Mouse (Mus musculus) heart, adult 8-10 months (tissue): ENCODE measurements around the gene Ephb1. TPM values are rescaled to one million over a fixed set of nuclear protein-coding genes. Genes with fewer than 3 reads are reported as not detected.

ENCODE experiments used
- DNase-seq: peaks from one replicate; pipeline ENCODE4 v3.0.0; 2022; ENCODE audit warnings: low spot score
- total RNA-seq, 4 experiments: library from RNA; stranded (reverse); gene quantifications; 2 replicates each; pipeline ENCODE4 v1.2.4; 2022

Gene Ephb1
- total RNA-seq, 4 experiments from 2014 or later: 21.2 to 26.3 (median 24.3) TPM

DNA sequence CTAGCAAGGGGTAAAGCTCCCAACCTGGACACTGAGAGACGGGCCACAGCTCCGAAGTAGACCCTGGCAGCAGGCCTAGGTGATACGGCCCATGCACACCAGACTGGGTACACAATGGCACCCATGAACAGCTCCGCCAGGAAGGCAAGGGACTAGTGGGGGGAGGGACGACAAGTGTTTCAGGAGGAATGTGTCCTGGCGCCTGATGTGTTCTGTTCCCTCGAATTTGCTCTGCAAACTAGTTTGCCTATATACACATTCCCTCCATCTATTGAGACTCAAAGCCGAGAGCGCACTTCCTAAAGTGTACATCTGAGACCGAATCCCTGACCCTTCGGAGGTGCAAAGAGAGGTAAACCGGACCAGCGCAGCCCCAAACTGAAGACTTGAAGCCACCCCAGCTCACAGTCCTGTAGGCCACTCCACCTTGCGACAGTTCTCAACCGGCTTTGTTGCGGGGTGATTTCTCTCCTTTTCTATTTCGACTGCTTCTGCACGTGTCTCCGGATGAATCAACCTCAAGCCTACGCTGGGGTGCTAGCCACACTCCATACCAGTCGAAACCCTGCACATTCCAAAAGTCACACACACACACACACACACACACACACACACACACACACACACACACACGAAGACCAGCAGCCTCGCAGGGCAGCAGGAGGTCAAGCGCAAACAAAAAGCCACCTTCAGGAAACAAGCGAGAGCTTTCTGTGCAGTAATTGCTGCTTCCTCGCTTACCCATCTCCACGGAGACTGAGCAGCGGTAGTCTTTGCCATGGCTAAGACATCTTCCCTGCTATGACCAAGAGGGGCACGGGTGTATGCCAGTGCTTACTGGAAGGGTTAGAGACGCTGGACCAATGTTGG is 2.1 kb downstream of the Ephb1 start:
- no peak for DNase-seq

DNA sequence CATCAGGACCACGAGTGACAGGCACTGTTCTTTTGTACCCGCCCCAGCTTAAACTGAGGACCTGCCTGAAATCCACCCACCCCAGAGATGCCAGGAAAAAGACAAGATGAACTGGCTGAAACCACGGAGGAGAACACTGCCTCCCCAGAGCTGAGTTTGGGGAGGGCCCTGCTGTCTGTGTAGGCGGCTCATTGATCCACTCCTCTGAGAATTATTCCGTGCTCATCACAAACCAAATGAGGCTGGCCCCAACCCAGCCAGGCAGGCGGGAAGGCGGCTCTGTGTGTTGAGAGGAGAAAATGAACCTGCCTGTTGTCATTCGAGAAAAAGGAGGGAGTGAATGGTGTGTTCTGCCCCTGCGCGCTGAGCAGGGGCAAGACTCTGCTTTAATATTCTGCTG is 2.8 kb downstream of the Ephb1 start:
- no peak for DNase-seq

DNA sequence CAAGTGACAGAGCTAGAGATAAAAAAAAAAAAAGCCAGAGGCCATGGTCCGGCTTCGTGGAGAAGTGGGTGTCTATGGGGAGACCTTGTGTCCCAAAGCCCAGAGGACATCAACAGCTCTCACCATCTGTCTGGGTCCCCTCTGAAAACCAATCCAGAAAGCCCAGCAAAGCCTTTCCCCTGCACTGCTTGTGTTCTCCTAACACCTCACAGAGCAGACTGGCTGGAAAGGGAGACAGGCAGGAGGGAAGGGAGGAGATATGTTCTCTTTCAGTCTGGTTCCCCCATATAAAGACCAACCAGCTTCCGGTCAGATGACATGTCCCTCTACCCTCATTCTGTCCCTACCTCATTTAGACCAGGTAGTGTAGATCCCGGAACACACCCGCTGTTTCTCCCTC is 3.3 kb downstream of the Ephb1 start:
- no peak for DNase-seq

DNA sequence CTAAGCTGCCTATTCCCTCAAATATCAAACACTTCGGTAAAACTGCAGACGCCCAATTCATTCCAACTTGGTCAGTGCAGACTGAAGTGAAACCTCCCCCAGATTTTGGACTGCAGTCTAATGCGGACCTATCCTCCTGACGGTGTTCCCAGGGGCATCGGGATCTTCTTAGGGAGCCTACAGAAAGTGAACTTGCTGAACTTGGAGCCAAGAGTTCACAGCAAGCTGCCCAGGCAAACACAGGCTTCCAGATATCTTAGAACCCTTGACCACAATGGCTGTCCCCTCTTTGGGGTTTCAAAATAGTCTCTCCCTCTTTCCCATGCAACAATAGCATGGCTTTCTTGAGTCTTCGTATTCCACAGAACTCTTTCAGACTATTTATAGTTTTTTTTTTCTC is 3.8 kb downstream of the Ephb1 start:
- no peak for DNase-seq

DNA sequence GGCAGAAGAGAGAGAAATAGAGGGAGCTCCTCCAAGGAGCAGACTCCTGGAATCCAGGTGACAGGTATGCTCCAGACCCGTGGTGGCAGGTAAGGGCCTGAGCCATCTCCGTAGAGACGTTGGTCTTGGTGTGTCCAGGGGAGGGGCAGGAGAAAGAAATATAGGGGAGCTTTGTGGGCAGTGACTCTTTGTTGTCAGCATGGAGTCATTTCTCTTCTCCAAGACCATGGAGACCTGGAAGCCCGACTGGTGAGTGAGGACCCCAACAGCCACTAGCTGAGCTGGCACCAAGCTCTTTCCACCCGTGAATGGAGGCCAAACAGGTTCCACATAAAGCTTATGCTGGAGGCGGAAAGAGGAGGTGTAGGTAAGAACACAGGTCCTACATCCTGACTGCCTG is 4.4 kb downstream of the Ephb1 start:
- no peak for DNase-seq

DNA sequence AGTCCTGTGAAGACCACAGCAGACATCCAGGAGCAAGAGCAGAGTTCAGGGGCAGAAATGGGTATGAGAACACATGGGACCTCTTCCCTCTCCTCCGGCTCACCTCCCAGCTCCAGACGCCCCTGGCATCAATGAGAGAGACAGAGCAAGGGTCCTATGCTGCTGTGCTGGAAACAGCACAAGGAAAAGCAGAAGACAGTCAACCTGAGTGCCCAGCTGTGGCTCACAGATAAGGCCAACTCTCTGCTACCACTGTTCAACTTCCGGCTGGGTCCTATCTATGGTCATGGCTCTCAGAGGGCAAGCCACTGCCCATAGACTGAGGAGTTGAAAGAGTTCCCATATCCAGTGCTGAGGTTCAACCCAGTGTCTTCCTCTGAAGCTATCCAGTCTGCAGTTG is 7.7 kb downstream of the Ephb1 start:
- DNase-seq: no peak

DNA sequence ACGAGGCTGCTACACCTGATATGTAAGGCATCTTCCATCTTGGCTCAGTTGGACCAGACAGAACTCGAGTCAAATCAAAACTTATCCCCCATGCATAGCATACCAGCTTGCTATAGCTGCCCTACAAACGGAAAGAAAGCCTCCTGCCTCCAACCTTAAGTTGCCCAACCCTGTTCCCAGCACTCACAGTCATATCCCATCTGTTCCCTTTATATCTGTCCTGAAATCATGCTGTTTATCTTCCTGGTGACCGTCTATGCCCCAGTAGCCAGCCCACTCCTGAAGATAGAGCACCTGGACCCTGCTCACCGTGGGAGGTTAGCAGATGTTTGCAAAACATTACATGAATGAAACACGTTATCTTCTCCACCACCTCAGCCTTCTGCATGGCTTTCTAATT is 9.0 kb downstream of the Ephb1 start:
- no peak for DNase-seq

DNA sequence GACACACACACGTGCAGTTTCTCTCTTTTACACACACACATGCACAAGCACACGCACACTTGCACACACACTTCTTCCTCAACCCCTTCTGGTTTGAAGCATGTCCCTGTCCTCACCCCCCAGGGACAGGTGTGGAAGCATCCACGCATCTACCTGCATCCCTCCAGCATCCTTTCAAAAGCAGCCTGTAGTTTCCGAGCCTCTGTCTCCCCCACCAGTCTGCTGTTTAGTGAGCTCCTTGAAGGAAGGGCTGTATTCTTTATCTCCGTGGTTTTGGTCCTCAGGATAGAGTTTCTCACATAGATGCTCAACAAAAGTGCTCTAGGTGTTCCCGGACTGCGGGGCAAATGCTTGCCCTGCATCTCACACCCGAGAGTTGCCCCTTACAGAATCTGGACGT is 9.4 kb downstream of the Ephb1 start:
- no peak for DNase-seq

DNA sequence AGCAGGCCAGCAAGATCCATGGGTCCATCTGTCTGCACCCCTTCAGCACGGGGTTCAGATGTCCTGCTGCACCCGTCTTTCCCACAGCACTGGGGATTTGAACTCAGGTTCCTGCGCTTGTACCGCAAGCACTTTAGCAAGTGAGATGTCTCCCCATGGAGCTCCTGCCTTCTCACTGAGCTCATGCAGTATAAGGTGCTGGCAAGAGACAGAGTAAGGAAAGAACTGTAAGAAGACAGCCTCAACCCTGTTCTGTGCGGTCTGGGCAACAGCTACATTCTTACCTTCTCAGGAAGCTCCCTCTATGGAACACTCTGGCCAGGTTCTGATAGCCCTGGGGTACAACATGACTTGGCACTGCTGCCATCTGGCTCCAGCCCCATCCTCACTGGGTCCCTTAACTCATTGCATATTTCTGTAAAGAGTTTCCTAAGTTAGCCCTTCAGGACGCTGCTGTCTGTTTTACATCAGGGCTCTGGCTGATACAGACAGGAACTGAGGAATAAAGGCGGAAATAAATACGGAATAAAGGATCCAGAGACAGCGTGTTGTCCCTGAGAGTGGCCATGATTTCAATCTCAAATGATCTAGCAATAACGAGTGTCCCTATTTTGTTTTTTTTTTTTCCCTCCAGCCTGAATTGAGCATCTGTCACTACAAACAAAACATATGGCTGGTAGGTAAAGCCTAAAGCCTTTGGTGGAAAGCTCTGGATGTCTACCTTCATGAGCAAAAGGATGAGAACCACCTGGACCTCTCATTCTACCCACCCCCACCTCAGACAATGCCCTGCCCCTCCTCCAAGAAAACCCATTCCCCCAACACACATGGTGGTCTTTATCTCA is 10.2 kb downstream of the Ephb1 start:
- DNase-seq: no peak

DNA sequence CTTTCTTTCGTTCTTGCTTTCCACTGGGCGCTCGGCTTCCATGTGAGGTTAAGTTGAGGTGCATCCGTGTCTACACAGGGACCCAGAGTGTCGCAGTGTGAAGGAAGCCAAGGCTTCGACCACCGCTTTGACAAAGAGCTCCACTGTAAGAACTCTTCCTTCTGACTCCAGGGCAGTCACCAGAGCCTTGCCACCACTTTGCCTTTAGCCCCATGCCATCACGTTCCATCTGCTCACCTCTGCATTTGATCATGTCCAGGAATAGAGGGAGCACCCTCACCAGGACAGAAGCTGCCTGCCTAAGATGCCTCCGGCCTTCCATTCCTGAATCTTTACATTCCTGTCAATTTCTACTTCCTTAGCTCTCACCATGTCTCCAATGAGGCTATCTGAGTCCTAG is 11.4 kb downstream of the Ephb1 start:
- no peak for DNase-seq

DNA sequence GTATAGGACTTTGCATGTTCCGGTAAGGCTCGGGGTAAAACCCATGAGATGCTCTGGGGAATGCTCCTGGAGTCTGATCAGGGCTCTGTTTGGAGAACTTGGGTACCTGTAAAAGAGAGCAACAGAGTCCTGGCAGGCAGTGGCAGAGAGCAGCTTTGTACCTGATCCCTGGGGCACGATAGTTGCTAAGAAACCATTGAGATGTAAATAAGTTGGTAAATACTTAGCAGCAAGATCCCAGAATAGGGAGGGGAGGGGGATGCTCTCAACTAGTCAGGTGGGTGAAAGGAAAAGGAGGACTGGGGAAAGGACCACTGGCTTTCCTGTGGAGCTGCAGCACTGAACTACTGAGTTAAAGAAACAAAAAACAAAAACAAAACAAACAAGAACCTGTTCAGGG is 12.5 kb downstream of the Ephb1 start:
- DNase-seq: no peak

DNA sequence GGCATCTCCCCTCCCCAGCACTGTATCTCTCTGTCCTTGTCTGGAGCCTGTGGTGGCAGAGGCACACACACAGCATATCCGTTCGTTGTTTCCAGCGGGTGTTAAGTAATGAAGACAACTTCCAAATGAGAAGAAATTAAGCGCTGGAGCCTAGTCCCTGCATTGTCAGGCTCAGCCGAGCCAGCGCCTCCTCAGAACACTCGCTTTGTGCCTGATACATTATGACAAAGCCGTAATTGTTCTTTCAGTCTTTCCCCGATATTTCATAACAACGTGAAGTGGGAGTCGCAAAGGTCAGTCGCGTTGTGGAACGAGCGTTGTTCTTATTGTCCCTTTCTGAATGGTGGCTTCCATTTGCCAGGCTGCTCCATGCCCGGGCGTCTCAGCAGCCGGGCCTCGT is 13.7 kb downstream of the Ephb1 start:
- DNase-seq: no peak

DNA sequence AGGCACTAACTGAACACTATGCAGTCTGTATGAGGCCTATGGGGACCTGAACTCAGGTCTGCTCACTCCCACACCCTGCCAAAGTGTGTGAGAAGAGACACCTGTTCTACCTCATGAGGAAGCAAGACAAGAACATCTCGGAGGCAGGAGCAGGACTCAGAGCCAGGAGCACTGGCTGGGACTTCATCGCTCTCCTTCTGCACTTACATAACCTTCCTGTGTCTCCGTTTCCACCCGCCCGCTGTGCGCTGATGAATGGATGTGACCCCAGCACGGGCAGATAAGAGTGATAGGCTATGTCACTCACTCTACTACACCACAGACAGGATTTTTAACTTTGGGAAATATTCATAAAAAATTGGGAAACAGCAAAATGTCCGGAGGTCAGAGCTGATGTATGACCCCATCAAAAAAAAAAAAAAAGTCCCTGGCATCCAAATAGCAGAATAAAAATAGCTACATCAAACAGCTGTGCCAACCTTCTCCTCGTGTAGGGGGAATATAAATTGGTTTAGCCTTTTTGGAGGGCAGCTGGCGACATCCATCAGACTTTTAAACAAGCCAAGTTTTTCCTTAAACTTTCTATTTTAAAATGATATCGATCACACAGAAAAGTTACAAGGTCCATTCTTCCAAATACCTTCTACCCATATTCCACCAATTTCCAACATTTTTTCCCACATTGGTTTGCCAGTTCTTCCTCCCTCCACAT is 18.8 kb downstream of the Ephb1 start:
- peak; percentile 24 for DNase-seq

DNA sequence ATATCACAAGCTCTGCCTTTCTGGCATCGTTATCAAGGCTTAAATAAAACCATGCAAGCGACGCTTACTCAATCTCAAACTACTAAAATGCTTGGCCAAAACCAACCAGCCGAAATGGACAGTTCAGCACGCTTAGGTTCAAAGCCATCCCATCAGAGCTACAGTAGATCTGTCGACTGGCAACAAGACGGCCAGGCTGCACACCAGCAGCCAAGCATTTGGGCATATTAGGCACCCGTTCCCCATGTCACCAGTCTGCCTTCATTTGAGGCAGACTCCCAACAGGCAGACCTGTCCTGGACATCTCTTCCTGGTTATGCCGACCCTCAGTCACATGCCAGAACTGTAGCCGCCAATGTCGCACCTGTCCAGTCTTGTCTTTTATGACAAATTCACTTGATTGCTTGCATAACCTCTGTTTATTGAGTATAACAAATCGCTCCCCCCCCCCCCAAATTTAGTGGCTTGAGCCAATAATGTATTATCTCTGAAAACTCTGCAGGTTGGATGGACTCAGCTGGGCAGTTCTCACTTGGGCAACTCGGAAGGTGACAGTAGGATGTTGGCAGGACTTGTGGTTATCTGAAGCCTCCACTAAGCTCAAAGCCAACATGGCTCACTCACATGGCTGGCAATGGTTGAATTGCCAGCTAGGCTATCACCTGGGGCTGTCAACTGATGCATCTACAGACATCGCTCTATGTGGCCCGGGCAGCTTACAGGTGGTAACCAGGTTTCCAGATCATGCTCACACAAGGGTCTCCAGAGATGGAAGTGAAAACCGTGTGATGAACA is 24.0 kb downstream of the Ephb1 start:
- DNase-seq: no peak

DNA sequence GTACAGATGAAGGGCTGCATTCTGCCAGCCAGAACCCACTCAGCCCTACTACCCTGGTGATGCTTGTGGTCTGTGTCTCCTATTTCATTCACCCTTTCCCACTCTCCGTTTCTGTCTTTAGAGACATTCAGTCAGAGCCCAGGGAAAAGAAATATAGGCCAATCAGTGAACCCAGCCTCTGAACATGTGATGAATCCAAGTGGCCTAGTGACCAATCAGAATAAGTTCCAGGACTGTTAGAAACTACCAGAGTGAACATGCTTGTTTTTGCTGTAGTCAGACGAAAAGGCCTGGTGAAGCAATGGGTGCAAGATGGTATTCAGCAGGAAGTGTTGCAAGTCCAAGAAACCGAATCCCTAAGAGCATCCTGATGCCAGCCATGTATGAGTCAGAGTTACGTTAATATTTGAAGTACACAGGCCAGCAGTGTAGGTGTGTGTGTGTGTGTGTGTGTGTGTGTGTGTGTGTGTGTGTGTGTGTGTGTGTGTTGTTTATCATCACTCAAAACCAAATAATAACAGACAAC is 26.8 kb downstream of the Ephb1 start:
- DNase-seq: no peak

DNA sequence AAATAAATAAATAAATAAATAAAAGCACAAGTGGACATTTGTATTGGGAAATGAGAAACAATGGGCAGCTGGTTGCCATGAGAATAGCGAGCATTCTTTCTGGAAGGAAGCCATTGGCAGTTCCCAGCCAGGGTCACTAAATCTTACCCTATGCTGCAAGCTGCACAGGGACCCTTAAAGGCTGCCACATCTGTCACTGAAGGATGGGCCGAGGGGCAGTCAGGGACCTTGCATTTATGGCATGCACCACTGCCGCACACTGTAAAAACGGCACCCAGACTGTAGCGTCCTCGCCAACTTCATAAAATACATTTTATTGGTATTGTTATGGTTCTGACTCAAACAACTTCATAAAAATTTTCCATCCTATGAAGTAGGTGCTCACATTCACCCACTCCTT is 39.1 kb downstream of the Ephb1 start:
- no peak for DNase-seq

DNA sequence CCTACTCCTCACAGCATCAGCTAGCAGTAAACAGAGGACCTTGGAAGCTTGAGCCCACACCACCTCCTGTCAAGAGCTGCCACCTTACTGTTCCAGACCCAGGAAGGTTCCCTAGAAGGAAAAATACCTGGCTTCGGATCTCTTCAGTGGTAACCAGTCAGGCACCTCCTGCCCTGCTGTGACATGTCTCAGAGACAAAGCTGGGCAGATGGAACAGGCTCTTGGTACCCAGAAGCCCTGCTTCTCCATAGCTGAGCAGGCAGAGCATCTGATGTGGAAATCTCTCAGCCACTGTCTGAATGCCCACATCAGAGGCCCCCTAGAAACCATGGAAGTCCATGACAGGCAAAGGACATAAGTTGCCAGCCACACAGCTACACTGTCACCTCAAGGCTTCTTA is 39.7 kb downstream of the Ephb1 start:
- DNase-seq: no peak

DNA sequence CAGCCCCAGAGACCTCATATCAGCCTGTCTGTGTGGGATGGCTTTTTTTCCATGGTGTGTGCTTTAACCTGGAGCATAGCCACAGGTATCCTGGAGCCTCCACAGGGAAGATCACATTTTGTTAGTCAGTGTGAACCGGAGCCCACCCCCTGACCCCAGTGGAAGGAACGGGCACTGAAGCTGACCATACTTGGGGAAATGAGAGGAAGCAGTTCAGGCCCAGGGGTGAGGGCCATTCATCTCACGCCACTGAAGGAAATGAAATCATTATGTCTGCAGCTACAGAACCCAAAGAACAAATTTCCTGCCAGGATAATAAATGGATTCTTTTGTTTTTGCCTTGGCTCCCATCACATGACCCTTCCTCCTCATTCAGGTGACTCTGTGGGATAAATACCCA is 44.1 kb downstream of the Ephb1 start:
- DNase-seq: peak; percentile 28

DNA sequence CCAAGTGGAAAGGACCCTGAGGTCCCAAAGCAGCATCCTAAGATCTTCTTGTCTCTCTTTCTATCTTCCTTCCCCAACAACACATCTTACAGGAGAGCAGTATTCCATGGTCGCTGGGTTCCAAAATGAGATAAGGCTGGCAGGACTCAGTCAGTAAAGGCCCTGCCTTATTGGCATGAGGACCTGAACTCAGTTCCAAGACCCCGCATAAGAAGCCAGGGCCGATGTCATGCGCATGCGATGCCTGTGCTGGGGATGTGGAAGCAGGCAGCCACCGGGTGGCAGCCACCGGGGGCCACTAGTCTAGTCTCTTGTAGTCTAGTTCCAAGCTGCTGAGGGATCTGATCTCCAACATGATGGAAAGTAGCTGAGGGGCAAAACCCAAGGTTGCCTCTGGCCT is 45.2 kb downstream of the Ephb1 start:
- DNase-seq: no peak

DNA sequence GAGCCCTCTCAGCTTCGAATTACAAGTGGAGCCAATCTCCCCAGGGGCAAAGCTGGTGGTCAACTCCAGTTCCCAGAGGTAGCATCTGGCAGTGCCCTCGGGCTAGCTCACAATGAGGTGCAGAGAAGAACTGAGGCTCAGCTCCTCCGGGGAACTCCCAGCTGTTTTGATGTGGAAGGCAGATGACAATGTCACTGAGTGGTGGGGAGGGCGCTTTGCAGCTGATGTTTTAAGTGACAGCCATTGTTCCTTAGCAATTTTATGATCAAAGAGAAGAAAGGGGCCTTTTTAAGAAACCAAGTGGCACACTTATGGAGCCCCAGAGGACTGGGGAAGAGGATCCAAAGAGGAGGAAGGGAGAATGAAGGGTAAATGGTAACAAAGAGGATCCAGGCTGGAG is 46.8 kb downstream of the Ephb1 start:
- DNase-seq: no peak
